Mouse (Mus musculus) heart, embryonic 14.5 days (tissue): ENCODE measurements around the gene Zc3h10. TPM values are rescaled to one million over a fixed set of nuclear protein-coding genes. Genes with fewer than 3 reads are reported as not detected.
A peak's percentile ranks its signal among the peaks of the same experiment; 100 is the strongest.

ENCODE experiments used
- ATAC-seq: fragments of 200-750 bp; cut with Nextera tagmentation; 2 replicates; pipeline ENCODE4 v1.8.0; 2017; ENCODE audit warnings: low read depth, moderate TSS enrichment; ENCODE audit not compliant: insufficient number of reproducible peaks, insufficient read depth, low FRiP score
- H3K27ac ChIP-seq, 2 experiments: fragments of 200-500 bp in 1 of 2; fragments of 300-500 bp in 1 of 2; sonication (generic) in 1 of 2; replicated peaks in 1 of 2; 2 replicates each; pipeline ENCODE4 v1.5.1; 2012 to 2014; ENCODE audit warnings: low read depth in 2 of 2, low read length in 2 of 2, control low read depth in 1 of 2, mild to moderate bottlenecking in 1 of 2, mixed read lengths in 1 of 2; ENCODE audit not compliant: control insufficient read depth in 1 of 2, insufficient read depth in 1 of 2
- H3K27me3 ChIP-seq: fragments of 300-500 bp; sonication (generic); 2 replicates; pipeline ENCODE4 v1.6.1; 2014; ENCODE audit warnings: mild to moderate bottlenecking, low read length, control low read depth; ENCODE audit not compliant: control insufficient read depth, insufficient read depth
- H3K36me3 ChIP-seq: fragments of 300-500 bp; sonication (generic); 2 replicates; pipeline ENCODE4 v1.6.1; 2014; ENCODE audit warnings: mild to moderate bottlenecking, control low read depth, low read length, mixed read lengths; ENCODE audit not compliant: control insufficient read depth, insufficient read depth
- H3K4me1 ChIP-seq, 2 experiments: fragments of 200-500 bp in 1 of 2; fragments of 300-500 bp in 1 of 2; sonication (generic) in 1 of 2; 2 replicates each; pipeline ENCODE4 v1.6.1; 2012 to 2014; ENCODE audit warnings: low read length in 2 of 2, control low read depth in 1 of 2, mixed read lengths in 1 of 2; ENCODE audit not compliant: control insufficient read depth in 2 of 2, insufficient read depth in 2 of 2
- H3K4me2 ChIP-seq: fragments of 300-500 bp; sonication (generic); 2 replicates; pipeline ENCODE4 v1.6.1; 2014; ENCODE audit warnings: mild to moderate bottlenecking, low read length
- H3K4me3 ChIP-seq, 2 experiments: fragments of 200-500 bp in 1 of 2; fragments of 300-500 bp in 1 of 2; sonication (generic) in 1 of 2; 2 replicates each; pipeline ENCODE4 v1.5.1; 2012 to 2014; ENCODE audit warnings: low read length in 2 of 2, mild to moderate bottlenecking in 2 of 2, control low read depth in 1 of 2, low read depth in 1 of 2, moderate library complexity in 1 of 2; ENCODE audit not compliant: control insufficient read depth in 1 of 2, insufficient read depth in 1 of 2
- H3K9ac ChIP-seq: fragments of 300-500 bp; sonication (generic); 2 replicates; pipeline ENCODE4 v1.6.1; 2014; ENCODE audit warnings: mild to moderate bottlenecking, low read length
- H3K9me3 ChIP-seq: fragments of 300-500 bp; sonication (generic); 2 replicates; pipeline ENCODE4 v1.6.1; 2016; ENCODE audit warnings: low read length, control low read depth; ENCODE audit not compliant: control insufficient read depth
- WGBS: fragments of 180-500 bp; shearing (Covaris S2); extraction: QIAGEN DNeasy Blood & Tissue Kit; methylation state at CpG from one replicate; pipeline ENCODE4 v1.1.7; 2014; 5-methylcytosine and 5-hydroxymethylcytosine counted together
- polyA plus RNA-seq: library from polyadenylated mRNA; unstranded; fragments of >200 nt; fragmentation: Nextera tagmentation; extraction: Ambion mirVana; gene quantifications from 2 replicates; pipeline ENCODE4 v1.2.1, GENCODE M21; 2014

Gene Zc3h10
- polyA plus RNA-seq, 1 experiment from 2014 or later = 8.2 TPM

DNA sequence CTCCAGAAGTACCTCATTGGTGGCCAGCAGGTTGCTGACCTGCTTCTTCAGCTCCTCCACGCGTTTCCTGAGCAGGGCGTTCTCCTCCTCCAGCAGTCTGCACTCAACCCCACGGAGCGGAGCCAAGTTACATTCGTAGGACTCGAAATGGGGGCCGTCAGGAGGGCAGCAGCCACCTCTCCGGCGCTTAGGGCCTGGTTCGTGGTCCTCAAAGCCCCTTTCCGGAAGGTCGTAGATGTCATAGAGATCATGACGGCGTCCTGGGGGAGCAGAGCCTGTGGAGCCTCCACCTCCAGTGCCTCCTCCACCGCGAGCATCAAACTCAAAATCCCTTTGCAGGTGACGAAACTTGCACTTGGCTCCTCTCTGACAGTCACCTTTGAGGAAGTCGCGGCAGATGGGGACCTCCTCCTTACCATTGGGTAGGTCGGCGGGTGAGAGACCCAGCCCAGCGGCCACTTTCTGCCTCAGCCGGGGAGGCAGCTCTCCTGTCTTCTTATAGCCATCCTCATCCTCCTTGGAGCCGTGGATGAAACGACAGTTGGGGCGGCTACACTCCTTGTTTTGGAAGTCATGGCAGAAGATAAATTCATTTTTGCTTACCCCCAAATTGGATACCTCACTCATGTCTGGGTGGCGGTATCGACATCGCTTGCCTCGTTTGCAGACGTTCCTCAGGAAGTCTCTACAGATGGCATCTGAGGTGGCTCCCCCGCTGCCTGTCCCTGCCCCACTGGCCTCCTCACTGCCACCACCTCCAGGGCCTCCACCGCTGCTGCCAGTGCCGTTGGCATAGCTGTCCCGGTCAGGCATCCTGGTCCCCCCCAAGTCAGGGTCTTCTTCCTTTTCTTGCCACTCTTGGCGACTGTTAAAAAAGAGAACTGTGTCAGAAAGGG lies 2.7 kb downstream of the Zc3h10 start:
- 92% methylated on average over 37 of the region's 37 CpGs for WGBS
- H3K9ac ChIP-seq = 0 out of 2 replicates have a peak overlapping the region, but pooled peaks have one; percentile 12
- H3K4me2 ChIP-seq = no peak overlapping the region
- no peaks in the 10 kb centered on the region for H3K9me3 ChIP-seq
- H3K4me3 ChIP-seq = no peak overlapping the region
- peaks cover 40% of the 10 kb centered on the region for H3K36me3 ChIP-seq
- H3K4me1 ChIP-seq = peaks cover 2 to 14% of the 10 kb centered on the region in 2 experiments
- no peak for ATAC-seq
- H3K27ac ChIP-seq = no peak overlapping the region
- H3K27me3 ChIP-seq = no peaks in the 10 kb centered on the region

DNA sequence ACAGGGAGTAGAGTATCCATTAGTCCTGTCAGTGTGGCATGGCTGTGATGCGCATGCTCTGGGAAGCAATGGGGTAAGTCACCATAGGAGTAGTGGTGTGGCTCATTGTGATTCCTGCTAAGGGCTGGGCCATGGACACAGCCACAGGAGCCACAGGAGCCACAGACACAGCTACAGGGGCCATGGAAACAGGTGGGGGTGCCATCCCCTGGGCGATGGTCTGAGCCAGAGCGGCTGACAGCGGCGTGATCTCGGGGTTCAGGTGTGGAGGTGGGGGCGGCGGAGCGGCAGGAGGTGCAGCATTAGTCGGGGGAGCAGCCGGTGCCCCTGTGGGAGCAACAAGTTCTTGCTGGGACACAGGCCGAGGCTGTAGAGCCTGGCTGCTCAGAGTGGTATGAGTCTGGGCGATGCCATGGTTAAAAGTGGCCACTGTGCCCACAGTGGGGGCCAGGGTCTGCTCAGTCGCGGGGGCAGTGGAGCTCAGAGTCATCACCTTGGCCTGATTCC lies 3.4 kb downstream of the Zc3h10 start:
- Histone ChIP-seq H3K4me2 (no peak overlapping the region), H3K27me3 (no peaks in the 10 kb centered on the region), H3K9ac (no peak overlapping the region), H3K9me3 (no peaks in the 10 kb centered on the region), H3K4me1 (peaks cover 0 to 14% of the 10 kb centered on the region in 2 experiments; a peak in 3 of 4 replicates), H3K36me3 (peaks cover 40% of the 10 kb centered on the region), H3K27ac (no peak overlapping the region), H3K4me3 (no peak overlapping the region)
- WGBS = 92% methylated on average over 15 of the region's 15 CpGs
- ATAC-seq = no peak

DNA sequence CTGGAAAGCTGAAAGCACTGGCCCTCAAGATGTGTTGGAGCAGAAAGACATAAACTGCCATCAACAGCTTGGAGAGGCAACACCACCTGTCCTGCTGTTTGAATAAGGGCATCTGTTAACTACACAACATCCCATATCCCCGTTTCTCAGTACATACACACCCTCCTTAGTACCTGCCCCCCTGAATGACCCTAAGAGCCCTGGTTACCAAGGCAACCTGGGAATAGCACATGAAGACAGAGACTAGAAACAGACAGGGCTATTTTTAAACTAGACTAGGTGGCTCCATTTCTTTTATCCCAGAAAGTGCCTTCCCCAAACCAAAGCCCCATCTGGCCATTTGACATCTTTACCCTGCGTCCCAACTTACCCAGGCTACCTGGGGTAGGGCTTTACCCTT lies 4.5 kb downstream of the Zc3h10 start:
- H3K27ac ChIP-seq = no peak overlapping the region
- no peak for ATAC-seq
- no peaks in the 10 kb centered on the region for H3K27me3 ChIP-seq
- no peak overlapping the region for H3K9ac ChIP-seq
- no peak overlapping the region for H3K4me3 ChIP-seq
- peaks cover 40% of the 10 kb centered on the region for H3K36me3 ChIP-seq
- 50% methylated on average over 2 of the region's 2 CpGs for WGBS
- peaks cover 0 to 14% of the 10 kb centered on the region in 2 experiments; a peak in 3 of 4 replicates for H3K4me1 ChIP-seq
- no peak overlapping the region for H3K4me2 ChIP-seq
- H3K9me3 ChIP-seq = no peaks in the 10 kb centered on the region

DNA sequence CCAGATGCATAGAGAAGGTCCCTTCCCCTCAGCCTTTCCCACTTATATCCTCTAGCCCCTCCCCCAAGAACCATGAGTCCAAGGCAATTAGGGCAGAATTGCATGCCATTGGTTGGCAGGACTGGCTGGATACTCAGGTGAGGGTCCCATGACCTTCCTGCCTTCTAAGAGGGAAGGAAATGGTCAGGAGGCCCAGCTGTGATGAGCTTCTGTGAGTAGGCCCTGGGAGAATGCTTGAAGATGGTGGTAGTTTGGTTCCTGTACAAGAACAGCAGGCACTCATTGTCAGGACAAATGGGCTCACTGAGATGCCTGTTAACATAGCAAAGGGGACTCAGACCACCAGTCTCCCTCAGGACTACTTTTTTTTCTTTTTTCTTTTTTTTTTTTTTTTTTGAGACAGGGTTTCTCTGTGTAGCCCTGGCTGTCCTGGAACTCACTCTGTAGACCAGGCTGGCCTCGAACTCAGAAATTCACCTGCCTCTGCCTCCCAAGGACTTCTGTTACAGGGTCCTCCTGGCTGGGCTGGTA lies 9.2 kb downstream of the Zc3h10 start:
- no peak for ATAC-seq
- peaks cover 14% of the 10 kb centered on the region for H3K36me3 ChIP-seq
- 83% methylated on average over 1 of the region's 1 CpGs for WGBS
- H3K9me3 ChIP-seq = no peaks in the 10 kb centered on the region
- no peak overlapping the region for H3K9ac ChIP-seq
- no peak overlapping the region for H3K4me2 ChIP-seq
- no peak overlapping the region for H3K27ac ChIP-seq
- H3K27me3 ChIP-seq = no peaks in the 10 kb centered on the region
- H3K4me1 ChIP-seq = peaks cover 0 to 9% of the 10 kb centered on the region in 2 experiments; a peak in 1 of 4 replicates
- no peak overlapping the region for H3K4me3 ChIP-seq

DNA sequence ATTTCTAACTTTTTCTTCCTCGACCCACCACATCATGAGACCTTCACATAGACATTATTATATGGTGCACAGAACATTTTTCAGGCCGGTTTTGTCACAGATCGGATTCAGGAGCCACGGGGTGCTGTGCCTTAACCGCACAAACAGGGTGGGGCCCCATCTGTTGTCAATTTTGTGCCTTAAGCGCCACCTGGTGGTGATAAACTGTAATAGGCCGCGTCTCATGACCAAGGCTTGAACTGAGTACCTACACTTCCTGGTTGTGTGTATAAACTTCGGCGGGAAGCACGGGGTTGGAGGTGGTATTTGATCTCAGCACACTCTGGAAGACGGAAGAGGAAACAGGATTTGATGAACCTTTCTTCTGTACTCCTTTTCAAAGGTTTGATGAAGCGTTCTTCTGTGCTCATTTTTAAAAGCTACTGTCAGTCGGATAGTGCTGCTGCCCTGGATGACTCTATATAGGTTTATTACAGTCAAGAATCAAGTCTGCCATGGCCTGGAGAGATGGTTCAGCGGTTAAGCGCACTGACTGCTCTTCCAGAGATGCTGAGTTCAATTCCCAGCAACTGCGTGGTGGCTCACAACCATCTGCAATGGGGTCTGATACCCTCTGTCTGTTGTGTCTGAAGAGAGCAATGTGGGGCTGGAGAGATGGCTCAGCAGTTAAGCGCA lies 11.2 kb downstream of the Zc3h10 start:
- peak overlapping the region; percentile 54 for H3K9ac ChIP-seq
- H3K27ac ChIP-seq = peak overlapping the region in 1 of 2 experiments; percentile 15; a peak in 1 of 4 replicates
- no peaks in the 10 kb centered on the region for H3K36me3 ChIP-seq
- H3K4me2 ChIP-seq = peak overlapping the region; percentile 54
- H3K27me3 ChIP-seq = no peaks in the 10 kb centered on the region
- H3K4me1 ChIP-seq = peaks cover 0 to 4% of the 10 kb centered on the region in 2 experiments; a peak in 1 of 4 replicates
- peak; percentile 83 for ATAC-seq
- 13% methylated on average over 18 of the region's 18 CpGs for WGBS
- no peaks in the 10 kb centered on the region for H3K9me3 ChIP-seq
- H3K4me3 ChIP-seq = peak overlapping the region in 1 of 2 experiments; percentile 8; a peak in 2 of 4 replicates

DNA sequence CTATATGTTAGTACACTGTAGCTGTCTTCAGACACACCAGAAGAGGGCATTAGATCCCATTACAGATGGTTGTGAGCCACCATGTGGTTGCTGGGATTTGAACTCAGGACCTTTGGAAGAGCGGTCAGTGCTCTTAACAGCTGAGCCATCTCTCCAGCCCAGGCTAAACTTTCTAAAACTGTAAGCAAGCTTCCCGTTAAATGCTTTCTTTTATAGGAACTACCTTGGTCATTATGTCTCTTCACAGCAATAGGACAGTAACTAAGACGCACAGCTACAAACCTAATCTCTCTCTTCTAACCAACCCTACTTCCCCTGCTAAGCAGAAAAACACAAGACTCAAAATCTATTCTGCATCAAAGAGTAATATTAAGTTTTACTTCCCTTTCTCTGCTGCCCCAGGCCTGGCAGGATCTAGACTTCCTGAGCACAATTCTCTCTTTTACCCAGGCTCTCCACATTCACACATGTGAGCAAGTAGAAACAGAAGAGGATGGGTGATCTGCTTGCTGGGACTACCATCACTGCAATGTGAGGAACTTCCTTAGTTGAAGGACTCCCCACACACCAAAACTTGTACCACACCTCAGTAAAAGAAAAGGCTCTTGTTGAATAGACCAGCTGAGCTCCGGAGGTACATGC lies 11.8 kb downstream of the Zc3h10 start:
- WGBS = 77% methylated on average over 4 of the region's 4 CpGs
- Histone ChIP-seq H3K36me3 (no peaks in the 10 kb centered on the region), H3K27ac (no peak overlapping the region), H3K9ac (no peak overlapping the region), H3K27me3 (no peaks in the 10 kb centered on the region), H3K4me2 (peak overlapping the region; percentile 54), H3K9me3 (no peaks in the 10 kb centered on the region), H3K4me3 (peak overlapping the region in 1 of 2 experiments; percentile 8; a peak in 1 of 4 replicates), H3K4me1 (peaks cover 0 to 4% of the 10 kb centered on the region in 2 experiments; a peak in 1 of 4 replicates)
- ATAC-seq = 0 out of 2 replicates have a peak, but pooled peaks have one; percentile 4

DNA sequence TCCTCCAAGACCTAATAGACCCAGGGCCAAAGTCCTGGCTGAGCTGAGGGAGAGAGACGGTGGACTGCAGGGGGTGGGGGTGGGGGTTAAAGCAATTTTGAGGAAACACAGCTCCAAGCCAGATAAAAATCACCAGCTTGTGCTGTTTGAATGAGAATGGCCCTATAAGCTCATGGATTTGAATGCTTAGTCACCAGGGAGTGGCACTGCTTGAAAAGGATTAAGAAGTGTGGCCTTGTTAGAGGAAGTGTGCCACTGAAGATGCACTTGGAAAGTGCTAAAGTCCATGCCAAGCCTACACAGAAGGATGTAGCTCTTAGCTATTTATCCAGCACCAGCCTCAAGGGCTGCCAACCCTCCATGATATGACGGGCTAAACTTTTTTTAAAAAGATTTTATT lies 12.4 kb downstream of the Zc3h10 start:
- 84% methylated on average over 2 of the region's 2 CpGs for WGBS

More for the DNA sequence above, 12.4 kb downstream of the Zc3h10 start:
- Histone ChIP-seq H3K27me3 (no peaks in the 10 kb centered on the region), H3K9ac (no peak overlapping the region), H3K36me3 (no peaks in the 10 kb centered on the region), H3K4me1 (peaks cover 0 to 4% of the 10 kb centered on the region in 2 experiments; a peak in 1 of 4 replicates), H3K4me2 (no peak overlapping the region), H3K9me3 (no peaks in the 10 kb centered on the region), H3K27ac (no peak overlapping the region), H3K4me3 (no peak overlapping the region)
- ATAC-seq = no peak
